Mouse (Mus musculus): ENCODE measurements around the gene Pyy.

Gene Pyy

DNA sequence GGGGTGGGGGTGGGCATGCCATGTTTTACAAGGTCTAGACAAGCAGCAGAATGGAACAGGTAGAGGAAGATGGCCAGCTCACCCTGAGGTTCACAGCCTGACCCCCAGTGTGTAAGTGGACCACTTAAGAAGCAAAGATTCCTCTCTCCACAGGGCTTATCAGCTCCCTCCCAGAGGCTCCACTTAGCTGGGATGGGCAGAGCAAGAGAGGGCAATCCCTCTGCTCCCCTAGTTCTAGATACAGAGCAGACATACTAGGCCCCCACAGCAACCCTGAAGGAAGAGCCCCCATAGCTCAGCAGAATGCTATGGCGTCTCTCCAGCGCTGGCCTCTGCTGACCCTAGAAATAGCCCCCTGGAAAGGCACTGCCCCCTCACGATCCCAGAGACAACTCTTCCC lies 12.0 kb downstream of the Pyy start:
- DNase-seq (ENCODE audit: low read depth) = no peak

DNA sequence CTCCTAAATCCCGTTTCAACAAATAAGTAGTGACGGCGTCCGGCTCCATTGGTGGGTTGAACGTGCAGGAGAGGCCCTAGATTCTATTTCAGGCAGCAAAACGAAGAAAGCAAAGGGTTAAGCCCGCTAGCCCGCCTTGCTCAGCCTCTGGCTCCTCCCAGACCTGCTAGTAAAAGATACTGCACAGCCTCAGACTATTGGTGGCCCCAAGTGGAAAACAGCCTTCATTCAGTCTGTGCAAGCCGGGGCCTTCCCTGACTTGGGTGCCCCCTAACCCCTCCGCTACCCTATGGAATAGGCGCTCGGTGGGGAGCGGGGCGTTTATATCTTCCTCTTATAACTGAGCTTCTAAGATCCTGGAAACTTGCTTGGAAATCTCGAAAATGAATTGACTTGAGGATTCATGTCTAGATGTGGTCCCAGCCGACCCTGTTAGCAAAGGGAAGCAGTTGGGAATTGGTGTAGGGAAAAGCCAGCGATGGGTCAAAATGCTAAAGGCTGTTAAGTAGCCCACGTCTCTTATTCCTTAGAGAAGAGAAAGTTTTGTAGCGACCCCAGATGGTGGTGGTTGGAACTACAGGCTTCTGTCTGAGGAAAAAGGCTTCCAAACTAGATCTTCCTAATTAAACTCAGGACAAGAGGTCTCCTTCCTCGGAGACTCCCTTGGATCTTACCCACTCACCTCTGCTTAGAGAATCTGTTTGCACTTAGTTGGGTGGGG lies 18.4 kb downstream of the Pyy start:
- DNase-seq (ENCODE audit: low read depth) = peak; percentile 89

DNA sequence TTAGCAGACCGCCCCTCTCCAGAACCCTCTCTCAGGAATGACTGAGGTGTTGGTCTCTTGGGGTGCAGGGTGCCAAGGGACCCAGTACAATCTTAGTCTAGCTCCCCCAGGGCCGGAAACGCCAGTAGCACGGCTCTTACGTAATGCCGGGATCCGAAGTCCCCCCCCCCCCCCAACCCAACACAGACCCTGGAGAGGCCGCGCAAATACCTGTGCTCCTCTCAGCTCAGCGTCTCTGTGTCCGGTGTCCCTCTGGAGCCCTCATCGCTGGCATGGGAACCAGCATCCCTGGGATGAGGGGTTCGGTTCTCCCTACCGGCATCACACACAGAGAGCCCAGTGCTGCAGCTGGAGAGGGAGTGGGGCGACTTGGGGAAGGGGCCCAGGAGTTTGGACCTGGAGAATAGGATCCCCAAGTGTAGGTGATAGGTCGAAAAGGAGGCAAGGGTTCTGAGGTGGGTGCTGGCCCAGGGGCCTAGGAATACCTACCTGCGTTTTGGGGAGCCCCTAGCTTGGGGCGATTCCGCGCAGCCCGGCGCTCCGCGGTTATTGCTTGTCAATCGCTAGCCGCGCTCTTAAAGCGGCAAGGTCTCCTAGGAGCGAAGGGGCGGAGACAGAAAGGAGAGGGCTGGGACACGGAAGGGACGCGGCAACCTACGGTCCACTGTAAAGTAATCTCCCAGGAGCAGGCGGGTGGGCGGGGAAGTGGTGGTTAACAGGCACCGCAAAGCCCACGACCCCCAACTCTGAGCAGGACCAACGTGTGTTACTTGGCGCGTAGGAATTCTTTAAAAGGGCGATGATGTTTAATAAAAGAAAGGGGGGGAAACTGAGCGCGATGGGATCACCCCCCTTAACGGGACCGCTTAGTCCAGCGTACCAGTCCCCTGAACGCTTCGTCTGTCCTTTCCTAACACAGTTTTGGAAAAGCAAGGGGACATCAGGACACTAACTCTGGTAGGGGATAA lies 19.4 kb downstream of the Pyy start, which contains the start of gene Mpp2:
Mpp2 (minus strand) TSS at position 585 of the 968 bp plus-strand sequence.
- DNase-seq (ENCODE audit: low read depth) = peak; percentile 90

DNA sequence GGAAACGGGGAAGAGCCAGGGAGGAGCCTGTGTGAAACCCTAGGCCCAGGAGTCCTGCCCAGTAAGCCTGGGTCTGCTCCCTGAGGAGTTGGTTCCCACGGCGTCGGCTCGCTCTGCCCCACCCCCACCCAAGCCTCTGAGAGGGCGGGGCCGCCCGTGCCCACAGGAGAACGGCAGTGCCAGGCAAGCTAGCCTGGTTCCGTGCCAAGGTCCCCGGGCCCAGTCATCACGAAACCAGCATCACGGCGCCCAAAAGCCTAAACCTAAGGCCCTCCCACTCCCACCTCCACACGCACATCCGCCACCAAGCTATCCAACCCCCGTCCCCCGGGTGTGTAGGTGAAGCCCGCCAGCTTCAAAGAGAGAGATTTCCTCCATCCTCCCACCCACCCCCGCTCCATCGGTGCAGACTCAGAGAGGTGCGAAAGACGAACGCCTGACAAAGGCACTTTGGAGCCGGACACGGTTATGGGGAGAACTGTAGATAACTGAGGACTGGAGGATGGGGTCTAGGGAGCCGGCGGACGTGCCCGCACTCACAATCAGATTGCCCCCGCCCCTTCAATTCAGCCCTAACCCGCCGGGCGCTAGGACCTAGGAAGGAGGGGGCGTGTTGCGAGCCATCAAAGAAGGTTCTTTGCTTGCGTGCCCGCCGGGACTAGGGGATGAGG lies 20.4 kb downstream of the Pyy start:
- DNase-seq (ENCODE audit: low read depth) = peak; percentile 96

DNA sequence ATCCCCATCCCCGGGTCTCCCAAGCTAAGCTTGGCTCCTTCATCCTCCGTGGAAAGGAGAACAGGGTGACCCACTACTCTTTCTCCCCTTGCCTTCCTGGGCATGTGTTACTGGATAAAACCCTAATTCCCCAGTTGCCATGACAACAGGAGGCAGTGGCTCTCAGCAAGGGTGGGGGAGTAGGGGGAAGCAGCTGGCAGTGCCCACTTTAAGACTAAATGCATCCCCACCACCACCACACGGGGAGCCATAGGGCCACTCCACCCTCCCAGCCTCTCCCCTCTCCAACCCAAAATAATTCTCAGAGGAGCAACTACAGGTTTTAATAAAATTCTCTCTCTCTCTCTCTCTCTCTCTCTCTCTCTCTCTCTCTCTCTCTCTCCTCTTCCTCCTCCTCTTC lies 21.3 kb downstream of the Pyy start:
- peak; percentile 65 for DNase-seq (ENCODE audit: low read depth)

DNA sequence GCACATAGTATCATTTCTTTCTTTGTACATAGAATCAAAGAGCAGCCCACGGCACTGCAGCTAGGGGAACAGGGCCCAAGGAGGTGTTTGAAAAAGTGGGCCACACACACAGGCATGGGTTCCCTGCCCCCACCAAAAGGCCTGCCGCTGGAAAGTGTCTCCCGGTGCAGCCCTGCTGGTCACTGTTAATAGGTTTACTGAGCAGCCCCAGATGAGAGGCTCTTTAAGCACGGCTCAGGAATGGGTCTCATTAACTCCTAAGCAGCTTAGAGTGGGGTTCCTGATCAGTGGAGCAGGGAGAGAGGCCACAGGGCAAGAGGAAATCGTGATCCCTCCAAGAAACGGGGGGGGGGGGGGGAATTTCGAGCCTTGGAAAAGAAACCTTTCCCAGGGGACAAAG lies 23.5 kb downstream of the Pyy start:
- DNase-seq (ENCODE audit: low read depth) = no peak

DNA sequence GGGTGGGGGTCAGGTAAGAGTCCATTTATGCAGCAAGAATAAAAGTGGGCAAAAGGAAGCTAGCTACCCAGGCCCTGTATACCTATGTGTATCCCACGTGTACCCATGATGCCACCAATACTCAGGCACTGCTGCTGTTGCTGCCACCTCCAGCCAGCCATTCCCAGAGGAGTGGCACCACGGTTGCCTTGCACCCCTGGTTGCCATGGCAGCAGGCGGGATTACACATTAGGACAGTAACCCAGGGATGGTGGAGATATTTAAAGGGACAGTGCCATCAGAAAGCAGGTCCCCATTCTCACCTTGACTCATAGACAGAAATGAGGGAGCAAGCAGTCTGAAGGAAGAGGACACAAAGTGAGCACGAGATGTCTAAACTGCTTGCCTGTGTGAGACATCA lies 24.4 kb downstream of the Pyy start:
- DNase-seq (ENCODE audit: low read depth) = no peak

DNA sequence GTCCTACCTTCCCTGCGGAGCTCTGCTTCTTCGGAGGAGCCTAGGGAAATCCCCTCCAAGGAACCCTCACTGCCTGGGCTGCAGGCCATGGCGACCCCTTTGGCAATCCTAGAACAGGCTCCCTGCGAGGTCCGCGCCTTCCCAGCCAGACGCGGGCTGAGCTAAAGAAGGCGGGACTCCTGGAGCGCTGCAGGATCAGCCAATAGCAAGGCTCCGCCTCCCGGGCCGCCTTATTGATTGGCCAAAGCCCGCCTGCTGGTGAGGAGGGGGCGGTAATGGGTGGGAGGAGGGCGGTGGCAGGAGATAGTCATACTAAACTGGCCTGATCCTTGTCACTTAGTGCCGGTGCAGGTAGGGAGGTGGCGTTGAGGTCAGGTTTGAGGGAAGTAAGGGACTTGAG lies 25.3 kb downstream of the Pyy start:
- DNase-seq (ENCODE audit: low read depth) = peak; percentile 45

DNA sequence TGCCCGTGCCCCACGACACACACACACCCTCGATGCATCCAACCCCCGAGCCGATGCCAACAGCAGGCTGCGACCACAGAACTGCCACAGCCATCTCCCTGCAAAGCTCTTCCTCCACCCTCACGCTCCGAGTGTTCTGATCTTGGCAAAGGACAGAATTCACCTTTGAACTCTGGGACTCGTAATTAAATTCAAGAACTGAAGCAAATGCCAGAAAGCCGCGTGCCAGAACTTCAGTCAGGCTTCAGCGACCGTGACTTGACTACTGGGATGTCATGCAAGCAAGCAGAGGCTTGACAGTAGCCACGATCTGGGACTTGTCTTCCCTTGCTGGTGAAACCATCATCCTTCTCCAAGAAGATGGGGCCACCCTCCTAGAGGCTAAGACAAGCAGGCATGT lies 33.9 kb downstream of the Pyy start:
- no peak for DNase-seq (ENCODE audit: low read depth)

DNA sequence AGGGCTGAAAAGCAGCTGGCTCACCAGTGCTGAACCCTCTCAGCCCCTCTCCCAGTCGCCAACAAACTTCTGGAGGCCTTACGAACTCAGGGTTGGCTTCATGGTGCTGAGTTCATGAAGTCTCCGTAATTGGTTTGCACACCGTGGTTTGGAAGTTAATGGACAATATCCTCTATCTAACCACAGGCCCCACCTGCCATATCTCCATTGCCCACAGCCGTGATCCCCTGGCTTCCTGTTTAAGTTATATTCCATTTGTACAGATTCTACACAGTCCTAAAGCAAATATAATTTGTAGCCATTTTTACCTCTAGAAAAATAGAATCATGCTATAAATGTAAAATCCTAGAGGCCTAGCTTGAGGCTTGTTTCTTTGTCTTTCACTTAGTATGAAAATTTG lies 34.9 kb downstream of the Pyy start:
- DNase-seq (ENCODE audit: low read depth) = no peak

DNA sequence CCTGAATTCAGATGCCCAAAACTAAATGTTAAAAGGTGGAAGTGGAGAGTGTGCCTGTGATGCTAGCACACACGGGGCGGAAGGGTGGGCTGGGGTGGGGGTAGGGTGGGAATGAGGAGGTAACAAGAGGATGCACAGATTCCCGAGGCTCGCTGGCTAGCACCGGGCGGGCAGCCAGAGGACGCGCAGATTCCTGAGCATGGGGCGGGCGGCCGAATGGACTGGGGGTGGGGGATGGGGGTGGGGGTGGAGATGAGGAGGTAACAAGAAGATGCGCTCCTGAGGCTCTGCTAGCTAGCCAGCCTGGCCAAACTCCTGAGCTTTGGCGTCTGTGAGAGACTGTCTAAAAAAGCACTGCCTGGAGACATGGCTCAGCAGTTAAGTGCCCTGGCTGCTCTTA lies 37.2 kb downstream of the Pyy start:
- DNase-seq (ENCODE audit: low read depth) = no peak

DNA sequence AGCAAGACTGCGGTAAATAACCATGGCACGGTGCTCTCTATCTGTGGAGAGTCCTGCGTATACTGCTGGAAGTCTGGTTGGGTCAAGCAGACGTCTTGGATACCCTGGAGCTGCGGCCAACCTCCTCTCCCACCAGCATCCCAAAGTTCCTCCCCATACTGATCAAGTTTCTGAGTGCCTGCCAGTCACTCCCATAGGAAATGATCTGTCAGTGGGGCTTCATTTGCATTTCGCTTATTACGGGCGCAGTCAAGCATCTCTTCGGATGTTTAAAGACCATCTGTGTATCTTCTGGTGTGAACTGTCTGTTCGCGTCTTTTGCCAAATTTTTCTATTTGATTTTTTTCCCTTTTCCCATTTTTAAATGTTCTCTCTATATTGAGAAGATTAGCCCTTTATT lies 38.0 kb downstream of the Pyy start:
- DNase-seq (ENCODE audit: low read depth) = no peak

DNA sequence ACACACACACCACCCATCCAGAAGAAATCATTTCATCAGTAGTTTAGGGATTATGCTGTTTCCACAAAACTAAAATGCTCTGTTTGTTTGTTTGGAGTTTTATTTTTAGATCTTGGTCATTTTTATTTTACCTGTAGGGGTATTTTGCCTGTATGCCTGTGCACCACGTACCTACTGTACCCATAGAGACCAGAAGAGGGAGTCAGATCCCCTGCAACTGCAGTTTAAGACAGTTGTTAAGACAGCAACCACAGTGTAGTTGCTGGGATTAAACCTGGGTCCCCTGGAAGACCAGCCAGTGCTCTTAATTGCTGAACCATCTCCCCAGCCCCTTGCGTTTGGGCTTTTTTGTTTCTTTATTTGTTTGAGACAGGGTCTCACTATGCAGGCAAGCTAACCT lies 38.7 kb downstream of the Pyy start:
- DNase-seq (ENCODE audit: low read depth) = peak; percentile 61

DNA sequence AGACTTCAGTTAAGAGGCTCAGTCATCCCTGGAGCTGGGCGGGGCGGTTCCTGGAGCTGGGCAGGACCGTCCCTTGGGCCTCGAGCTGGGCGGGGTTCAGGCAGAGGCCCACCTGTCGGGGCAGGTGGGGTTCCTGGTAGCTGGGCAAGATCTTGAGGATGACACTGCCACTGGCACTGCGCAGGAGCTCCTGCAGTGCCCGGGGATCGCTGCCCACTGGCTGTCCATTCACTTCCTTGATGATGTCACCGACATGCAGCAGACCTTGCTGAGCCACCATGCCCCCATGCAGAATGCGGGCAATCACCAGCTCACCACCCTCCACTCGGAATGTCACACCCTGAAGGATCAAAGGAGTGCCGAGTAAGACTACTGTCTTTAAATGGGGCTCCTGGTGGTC lies 44.6 kb downstream of the Pyy start:
- DNase-seq (ENCODE audit: low read depth) = no peak

DNA sequence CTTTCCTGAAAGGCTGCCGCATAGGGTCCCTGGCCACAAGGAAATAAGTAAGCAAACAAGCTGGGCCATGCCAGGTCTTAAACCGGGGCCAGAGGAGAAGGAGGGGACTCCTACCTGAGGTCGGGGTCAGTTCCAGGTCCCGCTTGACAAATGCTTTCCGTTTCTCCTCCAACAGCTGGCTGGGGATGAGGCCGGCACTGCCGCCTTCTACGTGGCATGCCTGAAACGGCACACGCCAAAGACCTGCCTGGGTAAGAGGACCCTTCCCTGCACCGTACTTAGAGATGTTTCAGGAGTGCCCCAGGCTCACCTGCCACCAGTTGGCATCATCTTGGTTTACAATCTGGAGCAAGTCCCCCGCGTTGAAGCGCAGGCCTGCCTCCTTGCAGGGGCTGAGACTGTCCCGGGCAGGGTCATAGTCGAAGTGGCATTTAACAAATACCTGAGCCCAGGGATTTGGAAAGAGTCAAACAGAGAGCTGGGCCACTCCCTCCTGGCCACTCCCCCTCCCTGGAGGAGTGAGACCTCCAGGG lies 45.6 kb downstream of the Pyy start:
- DNase-seq (ENCODE audit: low read depth) = no peak

DNA sequence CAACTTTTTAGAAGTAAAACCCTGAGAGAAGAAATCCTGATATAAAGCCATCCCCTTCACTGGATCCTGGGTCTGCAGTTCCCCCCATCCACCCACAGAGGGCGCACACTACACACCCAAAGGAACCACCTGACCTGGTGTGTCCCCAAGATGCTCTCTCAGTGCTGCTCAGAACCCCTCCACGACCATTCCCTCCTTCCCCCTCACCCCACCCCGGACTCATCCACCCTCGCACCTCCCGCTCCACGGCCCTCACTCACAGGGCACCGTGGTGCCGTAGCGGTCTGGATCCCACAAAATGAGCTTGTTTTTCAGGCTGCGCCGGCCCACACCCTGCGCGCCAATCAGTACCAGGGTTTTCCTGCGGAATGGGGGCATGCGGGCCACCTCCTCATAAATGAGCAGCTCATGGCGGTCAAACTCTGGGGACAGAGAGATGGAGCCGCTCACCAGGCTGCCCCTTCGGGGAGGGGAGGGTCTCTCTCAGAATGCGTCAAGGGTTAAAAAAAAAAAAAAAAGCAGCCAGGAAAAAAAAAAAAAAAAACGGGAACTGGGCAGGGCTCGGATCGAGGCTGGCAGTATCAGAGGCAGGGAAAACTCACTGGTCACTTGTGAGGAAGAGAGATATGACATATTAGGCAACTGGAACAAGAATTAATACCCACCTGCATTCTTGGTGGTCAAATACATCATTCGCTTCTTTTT lies 46.2 kb downstream of the Pyy start:
- peak; percentile 86 for DNase-seq (ENCODE audit: low read depth)
